Mouse (Mus musculus) layer of hippocampus, adult 8-10 months (tissue): ENCODE data around the gene Ube2o. TPM values are rescaled to one million over a fixed set of nuclear protein-coding genes. Genes with fewer than 3 reads are reported as not detected.
A peak's percentile ranks its signal among the peaks of the same experiment; 100 is the strongest.
"Not testable (repeated sequence)": the region's sequence is repeated elsewhere in the genome, so short reads cannot be mapped to it uniquely, and the experiment has no call there.

Experiments
- DNase-seq, 2 experiments: peaks; one replicate each; pipeline ENCODE4 v3.0.0; 2022; ENCODE audit warnings: low spot score in 2 of 2
- total RNA-seq, 4 experiments: library from RNA; stranded (reverse); gene quantifications; 2 replicates each; pipeline ENCODE4 v1.2.4; 2022

Ube2o gene
- total RNA-seq, 4 experiments from 2014 or later, result 96.8 to 110 (median 98.8) TPM

DNA sequence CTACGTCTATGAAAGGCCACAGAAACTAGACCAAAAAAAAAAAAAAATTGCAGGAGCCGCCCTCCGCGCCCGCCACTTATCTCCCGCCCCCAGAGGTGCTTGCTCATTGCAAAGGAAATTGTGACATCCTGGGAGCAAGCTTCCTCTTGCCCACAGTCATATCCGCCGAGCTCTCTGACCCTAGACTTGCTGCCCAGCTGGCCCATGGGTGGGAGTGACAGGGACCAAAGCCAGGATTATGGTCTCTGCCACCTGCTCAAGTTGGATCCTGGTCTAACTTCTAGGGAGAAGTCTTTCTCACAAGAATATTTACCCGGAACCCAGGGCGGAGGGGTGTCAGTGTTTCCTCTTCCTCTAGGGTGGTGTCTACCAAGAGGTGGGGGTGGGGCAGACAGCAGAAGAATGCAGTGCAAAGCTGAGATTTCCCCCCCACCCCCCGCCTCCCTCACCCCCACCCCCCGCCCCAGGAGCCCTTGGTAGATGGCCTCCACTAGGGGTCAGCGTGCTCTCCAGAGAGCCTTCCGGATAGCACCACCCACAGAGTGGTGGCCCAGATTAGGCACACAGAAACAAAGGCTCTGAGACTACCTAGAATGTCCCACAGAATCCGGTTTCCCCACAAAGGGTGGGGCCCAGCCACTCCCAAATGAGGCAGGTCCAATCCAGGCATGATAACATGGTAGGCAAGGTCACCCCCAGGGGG is 34.6 kb upstream of the Ube2o start:
- DNase-seq, result no peak

DNA sequence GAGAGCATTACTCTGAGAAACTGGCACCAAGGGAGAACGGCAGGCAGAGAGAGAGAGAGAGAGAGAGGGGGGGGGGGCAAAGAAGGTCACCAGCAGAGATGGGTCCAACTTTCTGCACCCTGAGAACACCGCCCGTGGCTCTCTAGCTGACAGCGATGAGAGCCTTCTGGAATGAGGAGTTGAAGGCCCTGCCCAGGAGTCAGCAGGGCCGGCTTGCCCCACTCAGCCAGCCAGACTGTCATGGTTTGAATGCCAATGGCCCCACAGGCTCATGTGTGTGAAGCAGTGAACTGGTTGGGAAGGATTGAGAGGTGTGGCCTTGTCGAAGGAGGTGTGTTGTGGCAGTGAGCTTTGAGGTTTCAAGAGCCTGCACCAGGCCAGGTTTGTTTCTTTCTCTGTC is 32.0 kb upstream of the Ube2o start:
- no peak for DNase-seq

DNA sequence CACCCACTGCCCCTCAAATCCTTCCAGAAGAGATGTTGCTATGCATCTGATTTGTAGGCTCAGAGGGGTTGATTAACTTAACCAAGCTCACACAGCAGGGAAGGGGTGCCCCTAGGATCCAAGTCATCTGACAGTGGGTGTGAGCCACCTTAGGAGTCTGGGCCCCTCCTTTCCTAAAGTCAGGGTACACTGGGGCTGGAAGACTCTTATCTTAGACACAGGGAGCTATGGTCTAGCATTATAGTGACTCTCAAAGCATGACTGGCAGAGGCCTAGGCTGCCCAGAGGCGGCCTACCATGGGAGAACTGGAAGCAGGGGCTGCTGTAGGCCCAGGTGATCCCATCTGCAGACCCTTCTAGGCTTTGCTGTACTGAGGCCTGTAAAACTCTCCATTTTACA is 31.3 kb upstream of the Ube2o start:
- DNase-seq, result no peak

DNA sequence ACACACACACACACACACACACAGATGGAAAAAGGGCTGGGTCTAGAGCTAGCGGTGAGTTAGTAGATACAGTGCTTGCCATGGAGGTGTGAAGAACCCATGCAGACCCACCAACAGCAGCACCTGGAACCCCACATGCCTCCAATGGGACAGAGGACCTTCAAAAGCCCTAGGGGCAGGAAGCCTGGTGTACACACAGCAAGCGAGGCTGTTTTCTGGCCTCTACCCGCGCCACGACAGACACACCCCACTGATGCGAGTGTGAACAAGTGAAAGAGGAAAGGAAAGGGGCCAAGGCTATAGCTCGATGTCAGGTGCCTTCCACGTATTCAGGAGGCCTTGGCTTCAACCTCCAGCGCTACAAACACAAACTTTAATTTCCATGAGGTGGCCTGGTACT is 30.6 kb upstream of the Ube2o start:
- DNase-seq, result no peak

DNA sequence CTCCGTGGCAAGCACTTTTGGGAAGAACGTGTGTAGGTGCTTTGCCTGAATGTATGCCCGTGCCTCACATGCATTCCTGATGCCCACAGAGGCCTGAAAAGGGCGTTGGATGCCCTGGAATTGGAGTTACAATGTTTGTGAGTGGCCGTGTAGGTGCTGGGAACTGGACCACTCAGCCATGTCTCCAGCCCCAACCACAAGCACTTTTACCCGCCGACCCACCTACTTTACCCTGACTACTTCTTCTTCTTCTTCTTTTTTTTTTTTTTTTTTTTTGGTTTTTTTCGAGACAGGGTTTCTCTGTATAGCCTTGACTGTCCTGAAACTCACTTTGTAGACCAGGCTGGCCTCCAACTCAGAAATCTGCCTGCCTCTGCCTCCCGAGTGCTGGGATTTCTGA is 29.9 kb upstream of the Ube2o start:
- not testable (repeated sequence) for DNase-seq

DNA sequence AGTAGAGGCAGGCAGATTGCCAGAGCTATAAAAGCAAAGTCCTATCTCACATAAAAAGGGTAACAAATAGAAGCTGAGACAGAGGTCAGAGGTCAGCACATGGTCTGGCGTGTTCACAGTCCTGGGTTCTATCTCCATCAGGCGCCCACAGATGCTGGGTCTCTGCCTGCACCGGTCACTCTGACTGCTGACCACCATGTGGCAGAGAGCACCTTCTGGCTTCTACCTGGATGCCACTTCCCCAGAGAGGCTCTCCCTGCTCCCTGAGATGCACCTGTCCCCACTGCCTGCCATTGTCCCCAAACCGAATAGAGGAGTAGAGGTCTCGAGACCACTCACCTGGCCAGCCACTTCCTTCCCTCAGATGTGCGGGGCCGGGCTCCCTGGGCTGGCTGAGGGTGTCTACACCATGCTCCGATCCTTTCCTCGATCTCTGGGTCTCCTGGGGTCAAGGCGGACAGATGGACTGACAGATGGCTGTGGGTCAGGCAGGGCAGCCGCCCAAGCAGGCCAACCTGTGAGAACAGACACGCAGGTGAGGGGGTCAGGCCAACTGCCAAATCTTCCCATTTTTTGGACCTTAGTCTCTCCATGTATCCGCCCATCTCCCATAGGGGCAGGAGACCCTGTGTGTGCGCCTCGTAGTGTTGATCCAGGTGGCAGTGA is 28.9 kb upstream of the Ube2o start:
- DNase-seq, result no peak

DNA sequence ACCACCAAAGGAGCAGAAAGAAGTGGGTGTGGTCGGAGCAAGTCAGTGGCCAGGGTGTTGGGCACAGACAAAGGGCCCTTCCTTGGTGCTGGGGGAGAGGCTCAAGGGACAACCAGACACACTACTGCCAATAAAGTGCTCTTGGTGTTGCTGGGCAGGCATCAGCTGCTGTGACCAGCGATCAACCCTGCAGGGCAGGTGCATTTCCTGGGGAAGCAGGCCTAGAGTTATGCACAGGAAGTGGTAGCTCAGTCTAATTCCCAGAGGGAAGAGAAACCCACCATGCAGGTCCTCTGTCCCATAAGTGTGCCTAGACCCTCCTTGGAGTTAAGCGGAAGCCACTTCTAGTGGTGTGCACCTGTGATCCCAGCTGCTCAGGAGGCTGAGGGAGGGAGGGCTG is 26.5 kb upstream of the Ube2o start:
- no peak for DNase-seq

DNA sequence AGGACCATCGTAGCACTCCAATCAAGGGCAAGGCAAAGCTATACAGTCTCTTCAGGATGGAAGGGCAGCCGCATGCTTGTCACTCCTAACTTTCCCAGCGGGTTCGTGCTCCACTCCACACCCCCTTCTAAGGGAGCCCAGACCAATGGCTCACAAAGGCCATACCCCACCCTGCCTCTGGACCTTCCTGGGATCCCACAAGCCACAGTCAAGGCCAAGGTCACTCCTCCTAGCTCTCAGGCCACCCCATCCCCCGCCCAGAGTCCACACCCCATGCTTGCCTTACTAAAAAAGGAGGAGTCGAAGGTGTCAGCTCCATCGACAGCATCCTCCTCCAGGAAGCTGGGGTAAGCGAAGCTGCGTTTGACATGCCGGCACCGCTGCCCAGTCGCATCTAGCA is 22.9 kb upstream of the Ube2o start:
- DNase-seq, result no peak

DNA sequence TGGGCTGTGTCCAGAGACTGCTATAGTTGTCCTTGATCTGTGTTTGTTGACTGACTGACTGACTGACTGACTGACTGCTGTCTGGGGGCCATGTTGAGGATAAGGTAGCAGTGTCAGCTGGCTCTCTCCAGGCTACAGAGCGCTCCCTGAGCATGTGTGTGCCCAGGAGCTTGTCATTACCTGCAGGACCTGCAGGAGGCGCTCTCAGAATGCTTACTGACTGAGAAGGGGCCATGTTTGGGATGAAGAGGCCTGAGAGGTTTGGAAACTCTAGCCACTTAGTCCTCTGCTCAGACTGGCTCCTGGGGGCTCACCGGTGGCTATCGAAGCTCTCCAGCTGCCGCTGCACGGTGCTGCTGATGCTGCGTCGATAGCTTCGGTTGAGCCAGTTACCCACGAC is 22.1 kb upstream of the Ube2o start:
- DNase-seq, result no peak

DNA sequence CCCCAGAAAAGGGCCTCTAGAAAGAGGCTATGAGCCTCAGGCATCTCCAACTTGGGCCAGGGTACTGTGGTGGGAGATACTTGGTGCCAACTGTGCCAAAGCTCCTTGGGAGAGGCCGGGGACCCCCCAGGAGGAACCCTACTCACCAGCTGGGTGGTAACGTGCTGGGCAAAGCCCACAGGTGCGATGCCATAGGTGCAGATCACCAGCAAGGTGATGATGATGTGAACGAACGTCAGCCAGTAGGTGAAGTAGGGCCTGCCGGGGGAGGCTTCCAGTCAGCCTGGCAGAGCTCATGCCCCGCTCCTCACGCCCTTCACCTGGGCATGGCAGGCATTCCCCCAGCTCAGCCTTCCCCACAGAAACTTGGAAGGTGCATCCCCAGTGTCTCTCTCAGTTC is 20.8 kb upstream of the Ube2o start:
- DNase-seq, result no peak

DNA sequence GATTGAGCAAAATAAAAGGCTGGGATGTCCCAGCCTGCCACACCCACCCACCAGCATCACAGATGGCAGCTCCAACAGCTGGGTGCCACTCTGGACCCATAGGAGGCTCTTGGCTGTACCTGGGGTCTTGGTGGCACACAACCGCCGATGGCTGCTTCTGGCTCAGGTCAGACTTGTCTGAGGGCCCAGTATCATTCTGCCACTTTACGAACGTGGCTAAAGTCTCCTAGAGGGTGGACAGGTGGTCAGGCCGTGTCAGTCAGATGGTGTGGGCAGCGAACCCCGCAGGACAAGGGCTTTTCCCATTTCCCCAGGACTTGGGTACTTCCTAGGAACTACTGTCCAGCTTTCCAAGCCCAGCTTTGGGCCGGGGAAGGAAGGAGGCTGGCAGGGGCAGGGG is 19.9 kb upstream of the Ube2o start:
- no peak for DNase-seq

DNA sequence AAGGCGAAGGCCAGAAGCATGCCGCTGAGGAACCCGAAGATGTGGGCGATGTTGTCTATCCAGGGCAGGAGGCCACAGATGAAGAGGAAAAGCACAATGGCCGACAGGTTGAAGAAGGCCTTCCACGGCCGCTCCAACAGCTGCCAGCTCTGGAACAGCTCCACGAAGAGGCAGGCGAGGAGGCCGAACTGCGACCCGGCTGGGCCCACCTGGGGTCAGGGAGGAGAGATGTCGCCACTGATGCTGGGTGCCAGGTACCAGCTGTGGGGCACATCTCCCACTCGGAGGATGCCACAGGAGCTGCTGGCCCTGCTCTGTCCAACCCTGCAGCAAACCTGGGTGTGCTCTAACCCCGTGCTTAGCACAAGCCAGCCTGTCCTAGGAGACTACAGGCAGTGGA is 18.0 kb upstream of the Ube2o start:
- no peak for DNase-seq

DNA sequence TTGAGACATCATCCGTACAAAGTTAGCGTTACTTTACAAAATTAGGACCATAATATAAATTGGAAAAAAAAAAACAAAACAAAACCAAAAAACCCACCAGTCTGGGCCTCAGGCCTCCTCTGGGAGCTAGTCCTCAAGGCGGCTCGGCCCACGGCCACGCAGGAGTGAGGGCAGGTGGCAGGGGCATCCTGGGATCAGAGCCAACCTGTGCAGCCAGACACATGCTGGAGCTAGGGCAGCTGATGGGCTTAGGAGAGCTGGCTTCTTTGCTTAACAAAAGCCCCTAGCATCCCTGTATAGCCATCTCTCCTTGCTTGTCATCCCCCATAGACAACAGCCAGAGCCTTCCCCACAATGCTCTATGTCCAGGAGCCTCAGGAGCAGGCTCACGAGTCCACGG is 16.9 kb upstream of the Ube2o start:
- no peak for DNase-seq

DNA sequence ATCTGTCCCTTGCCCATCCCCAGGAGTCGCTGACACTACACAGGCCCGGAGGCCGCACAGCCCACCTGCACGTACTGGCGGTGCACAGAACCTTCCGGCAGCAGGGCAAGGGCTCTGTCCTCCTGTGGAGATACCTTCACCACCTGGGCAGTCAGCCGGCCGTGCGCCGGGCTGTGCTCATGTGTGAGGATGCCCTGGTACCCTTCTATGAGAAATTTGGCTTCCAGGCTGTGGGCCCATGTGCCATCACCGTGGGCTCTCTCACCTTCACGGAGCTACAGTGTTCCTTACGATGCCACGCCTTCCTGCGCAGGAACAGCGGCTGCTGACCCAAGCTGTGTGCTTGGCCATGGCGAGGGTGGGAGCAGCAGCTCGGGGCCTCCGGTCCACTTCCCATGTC is 15.5 kb upstream of the Ube2o start:
- DNase-seq, result no peak

DNA sequence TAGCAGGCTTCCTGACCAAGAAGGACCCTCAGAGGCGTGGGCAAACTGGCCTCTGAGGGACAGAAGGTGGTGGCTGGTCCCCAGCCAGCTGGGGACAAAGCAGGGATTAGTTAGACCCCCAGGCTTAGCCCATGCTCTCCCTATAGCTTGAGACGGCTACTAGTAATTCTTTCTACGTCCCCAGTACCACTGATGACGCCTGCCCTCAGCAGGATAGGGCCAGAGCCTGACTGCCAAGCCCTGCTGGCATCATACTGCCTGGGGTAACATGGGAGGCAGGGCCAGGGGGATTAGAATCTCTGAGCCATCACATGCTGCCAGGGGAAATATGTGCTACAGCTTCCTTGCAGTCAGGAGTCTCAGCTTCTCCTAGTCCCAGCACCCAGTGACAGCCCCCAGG is 12.1 kb upstream of the Ube2o start:
- no peak for DNase-seq

DNA sequence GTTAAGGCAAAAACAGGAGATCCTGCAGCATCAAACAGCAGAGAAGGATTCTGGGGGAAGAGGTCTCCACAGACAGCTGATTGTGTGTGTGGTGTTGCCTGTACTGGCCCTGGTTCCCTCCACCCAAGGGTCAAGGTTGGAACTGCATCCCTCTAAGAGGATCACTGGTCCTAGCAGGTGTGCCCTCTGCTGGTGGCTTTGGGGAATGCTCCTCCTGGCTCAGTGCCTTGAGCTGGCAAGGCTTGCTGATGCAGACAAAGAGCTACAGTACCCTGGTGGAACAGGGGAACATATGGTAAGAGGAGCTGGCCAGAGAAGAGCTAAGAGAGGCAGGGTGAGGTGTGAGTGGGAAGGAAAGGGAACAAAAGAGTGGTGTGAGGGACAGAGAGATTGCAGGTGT is 11.2 kb upstream of the Ube2o start:
- peak; percentile 89 to 98 for DNase-seq

DNA sequence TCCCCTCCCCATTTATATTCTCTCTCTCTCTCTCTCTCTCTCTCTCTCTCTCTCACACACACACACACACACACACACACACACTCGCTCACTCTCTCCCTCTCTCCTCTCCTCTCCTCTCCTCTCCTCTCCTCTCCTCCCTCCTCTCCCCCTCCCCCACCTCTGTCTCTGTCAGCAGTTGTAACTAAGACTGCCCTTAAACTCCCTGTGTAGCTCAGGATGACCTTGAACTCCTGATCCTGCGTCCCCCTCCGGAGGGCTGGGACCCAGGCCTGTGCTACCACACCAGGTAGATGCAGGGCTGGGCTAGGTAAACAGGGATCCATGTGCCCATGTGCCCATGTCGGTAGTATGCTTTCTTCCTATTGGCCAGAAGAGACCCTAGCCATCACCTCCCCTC is 10.4 kb upstream of the Ube2o start:
- no peak for DNase-seq

DNA sequence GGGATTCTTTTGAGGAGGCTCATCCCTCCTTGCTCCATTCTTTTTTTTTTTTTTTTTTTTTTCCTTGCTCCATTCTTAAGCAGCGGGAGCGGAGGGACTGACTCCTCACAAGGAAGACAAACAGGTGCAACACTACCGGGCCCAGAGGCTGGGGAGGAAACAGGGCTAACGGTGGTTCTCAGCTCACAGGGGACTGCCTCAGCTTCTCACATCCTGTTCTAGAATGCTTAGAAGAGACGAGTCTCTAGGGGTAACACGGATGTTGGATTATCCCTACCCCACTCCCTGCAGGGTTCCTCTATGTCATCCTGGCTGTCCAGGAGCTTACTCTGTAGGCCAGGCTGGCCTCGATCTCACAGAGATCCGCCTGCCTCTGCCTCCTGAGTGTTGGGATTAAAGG is 8.3 kb upstream of the Ube2o start:
- DNase-seq, result no peak

DNA sequence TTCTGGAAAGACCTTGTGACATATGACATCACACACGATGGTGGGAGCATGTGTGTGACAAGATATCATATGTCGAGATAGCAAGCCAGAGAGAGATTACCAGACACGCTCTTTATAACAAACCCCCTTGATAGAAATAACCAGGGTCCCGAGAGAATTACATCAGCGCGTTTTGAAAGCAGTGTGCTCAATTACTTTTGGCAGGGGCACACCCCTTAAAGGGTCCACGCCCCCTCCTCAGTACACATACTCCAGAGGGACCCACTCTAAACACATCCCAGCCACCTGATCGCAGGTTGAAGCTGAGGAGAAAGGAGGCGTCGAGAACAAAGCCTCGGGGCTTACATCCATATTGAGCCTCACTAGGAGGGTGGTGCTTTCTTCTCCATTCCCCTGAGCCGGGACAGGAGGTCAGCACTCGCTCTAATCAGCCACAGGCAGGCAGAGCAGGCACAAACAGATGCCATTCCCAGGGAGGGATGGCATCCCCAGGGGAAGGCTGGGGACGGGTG is 7.8 kb upstream of the Ube2o start:
- no peak for DNase-seq

DNA sequence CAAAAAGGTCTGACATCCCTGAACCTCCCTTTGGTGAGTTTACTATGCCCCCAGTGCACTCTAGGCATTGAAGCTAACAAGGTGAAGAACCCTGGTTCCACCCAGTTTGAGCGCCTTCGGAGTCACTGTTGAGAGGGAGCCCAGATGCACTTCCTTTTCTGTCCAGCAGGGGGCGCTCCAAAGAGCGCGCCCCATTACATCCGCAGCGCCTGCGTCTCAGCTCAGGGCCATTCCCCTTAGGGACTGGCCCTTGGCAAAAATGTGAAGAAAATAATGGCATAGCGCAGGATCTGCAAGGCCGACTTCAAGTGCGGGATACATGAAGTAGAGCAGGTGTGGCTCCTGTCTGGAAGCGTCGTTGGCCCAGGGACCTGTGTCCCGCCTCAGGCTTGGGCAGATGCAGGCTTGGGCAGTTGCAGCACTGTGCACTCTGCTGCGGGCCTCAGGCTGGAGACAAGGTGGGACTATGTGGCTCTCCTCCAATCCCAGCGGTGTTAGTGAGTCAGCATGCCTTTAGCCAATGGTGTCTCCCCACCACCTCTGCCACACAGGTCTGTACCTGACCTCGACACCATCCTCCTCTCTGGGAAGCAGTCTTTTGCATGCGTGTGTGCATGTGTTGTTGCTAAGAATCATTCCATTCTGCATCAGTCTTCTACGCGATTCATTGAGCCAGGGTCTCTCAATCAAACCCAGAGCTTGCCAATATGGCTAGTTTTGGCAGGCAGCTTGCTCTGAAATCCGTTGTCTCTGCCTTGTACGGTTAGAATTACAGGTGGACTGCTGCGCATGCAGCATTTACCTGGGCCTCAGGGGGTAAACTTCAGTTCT is 5.8 kb upstream of the Ube2o start:
- peak in 1 of 2 experiments; percentile 75 for DNase-seq

DNA sequence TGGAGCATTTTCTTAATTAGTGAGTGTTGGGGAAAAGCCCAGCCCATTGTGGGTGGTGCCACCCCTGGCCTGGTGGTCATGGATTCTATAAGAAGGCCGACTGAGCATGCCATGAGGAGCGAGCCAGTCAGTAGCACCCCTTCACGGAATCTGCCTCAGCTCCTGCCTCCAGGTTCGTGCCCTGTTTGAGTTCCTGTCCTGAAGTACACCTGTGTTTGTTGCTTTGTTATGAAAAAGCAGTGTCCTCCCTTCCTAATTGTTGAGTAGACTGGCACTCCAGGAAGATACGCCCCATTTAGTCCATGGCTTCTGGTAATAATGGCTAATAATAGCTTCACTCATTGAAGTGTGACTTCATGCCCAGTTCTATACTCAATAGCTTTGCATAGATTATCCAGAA is 5.1 kb upstream of the Ube2o start, which contains the start of gene Aanat:
Gene Aanat (plus strand): TSS at position 123 of the 400 bp plus-strand sequence.
- DNase-seq, result no peak

DNA sequence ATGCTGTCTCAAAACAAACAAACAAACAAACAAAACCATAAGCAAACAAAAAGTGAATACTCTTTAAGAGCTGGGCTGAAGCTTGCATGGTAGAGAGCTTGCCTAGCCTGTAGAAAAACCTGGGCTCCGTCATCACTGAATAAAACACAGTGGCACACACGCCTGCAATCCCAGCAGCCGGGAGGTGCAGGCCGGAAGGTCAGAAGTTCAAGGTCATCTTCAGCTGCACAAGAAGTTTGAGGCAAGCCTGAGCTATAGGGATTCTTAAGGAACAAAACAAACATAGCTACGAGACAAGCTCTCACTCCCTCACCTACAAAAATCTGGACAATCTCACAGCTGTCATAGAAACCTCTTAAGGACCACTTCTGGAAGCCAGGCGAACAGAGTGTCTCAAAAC is 4.4 kb upstream of the Ube2o start:
- no peak for DNase-seq
